Mouse (Mus musculus) colon, adult 2 months (tissue): Measurements from ENCODE around the gene Fancc. TPM values are rescaled to one million over a fixed set of nuclear protein-coding genes. Genes with fewer than 3 reads are reported as not detected.

Experiments used
- polyA plus RNA-seq: library from polyadenylated mRNA; depleted of rRNA; stranded (reverse); fragments of >200 nt; gene quantifications from 2 replicates; pipeline ENCODE4 v1.2.3, GENCODE M21; 2012; rRNA removed

Fancc gene
- 5.5 and 6.9 TPM in 2 replicates for polyA plus RNA-seq

GRCm38 (mm10) chr13:63496646-63497582 lies at the start of gene Fancc:
Gene Fancc (minus strand): TSS chr13:63497278.

Other genes starting within 250 kb of the Fancc start
- 29.7 and 38.9 TPM in 2 replicates for gene Ptch1, start 76.3 kb upstream of the Fancc start, polyA plus RNA-seq